Mouse (Mus musculus) cerebellum, adult 2 months (tissue): ENCODE measurements around the gene Hivep3.

ENCODE experiments used
- CTCF ChIP-seq: fragments of 200-500 bp; IDR thresholded peaks from 2 replicates; pipeline ENCODE4 v1.5.1; 2011; ENCODE audit warnings: low read depth, mild to moderate bottlenecking, control low read depth, low read length, moderate library complexity, borderline replicate concordance; ENCODE audit not compliant: insufficient read depth
- POLR2A ChIP-seq: fragments of 200-500 bp; IDR thresholded peaks from 2 replicates; pipeline ENCODE4 v1.6.1; 2011; ENCODE audit warnings: low read length, control low read depth, borderline replicate concordance; ENCODE audit not compliant: insufficient read depth

- TF ChIP-seq POLR2A (no peak), CTCF (no peak)
Measured at GRCm38 (mm10) chr4:119966105-119967072, 232.8 kb downstream of the Hivep3 start.
